Mouse (Mus musculus): Measurements from ENCODE around the gene Mmp2. TPM values are rescaled to one million over a fixed set of nuclear protein-coding genes. Genes with fewer than 3 reads are reported as not detected.

Gene Mmp2
- 1 to 10 TPM; 1.5 to 3.2 TPM for total RNA-seq (2023)

DNA sequence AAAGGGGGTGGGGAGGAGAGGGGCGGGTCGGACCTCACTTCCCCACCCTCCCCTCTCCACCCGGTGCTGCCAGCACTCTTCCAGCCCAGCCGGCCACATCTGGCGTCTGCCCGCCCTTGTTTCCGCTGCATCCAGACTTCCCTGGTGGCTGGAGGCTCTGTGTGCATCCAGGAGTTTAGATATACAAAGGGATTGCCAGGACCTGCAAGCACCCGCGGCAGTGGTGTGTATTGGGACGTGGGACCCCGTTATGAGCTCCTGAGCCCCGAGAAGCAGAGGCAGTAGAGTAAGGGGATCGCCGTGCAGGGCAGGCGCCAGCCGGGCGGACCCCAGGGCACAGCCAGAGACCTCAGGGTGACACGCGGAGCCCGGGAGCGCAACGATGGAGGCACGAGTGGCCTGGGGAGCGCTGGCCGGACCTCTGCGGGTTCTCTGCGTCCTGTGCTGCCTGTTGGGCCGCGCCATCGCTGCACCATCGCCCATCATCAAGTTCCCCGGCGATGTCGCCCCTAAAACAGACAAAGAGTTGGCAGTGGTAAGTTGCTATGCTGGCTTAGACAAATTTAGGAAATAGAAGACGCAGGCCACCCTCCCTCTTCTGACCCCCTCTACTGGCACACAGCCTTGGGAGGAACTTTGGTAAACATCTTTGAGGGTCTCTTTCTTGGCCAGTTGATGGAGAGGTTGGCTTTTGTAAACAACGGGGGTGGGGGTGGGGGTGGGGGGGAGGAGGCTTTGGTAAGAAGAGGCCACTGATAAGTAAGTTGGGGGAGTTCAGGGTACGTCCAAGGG lies at the start of gene Mmp2:
Gene Mmp2 (plus strand): TSS at position 49 of the 792 bp plus-strand sequence.

DNA sequence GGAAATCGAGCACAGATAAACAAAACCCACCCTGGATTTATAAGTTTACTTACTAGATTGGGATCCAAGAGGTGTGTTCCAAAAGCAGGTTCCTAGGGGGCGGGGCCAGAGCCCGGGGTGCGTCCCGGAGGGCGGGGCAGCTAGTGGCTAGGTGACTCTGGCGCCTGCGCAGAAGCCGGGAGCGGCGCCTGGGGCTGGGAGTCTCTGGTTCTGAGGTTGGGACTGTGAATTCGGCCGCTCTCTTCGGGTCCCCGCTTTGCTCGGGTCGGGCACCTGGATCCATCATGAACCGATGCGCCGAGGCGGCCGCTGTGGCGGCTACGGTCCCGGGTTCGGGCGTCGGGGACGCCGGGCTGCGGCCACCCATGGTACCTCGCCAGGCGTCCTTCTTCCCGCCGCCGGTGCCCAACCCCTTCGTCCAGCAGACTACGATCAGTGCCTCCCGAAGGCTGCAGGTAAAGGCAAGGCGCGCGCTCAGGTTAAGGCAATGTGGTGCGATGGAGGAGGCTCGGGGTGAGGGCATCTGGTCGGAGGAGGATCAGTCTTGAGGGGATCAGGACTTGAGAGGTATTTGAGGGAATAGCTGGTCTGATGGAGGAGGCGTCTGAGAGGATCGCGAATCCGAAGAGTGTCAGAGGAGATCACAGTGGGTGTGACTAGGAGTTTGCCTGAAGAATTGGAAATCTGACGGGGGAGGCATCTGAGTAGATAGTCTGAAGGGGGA lies 28.2 kb downstream of the Mmp2 start, which contains the start of gene Lpcat2:
Gene Lpcat2 (plus strand): TSS at position 169 of the 724 bp plus-strand sequence.

DNA sequence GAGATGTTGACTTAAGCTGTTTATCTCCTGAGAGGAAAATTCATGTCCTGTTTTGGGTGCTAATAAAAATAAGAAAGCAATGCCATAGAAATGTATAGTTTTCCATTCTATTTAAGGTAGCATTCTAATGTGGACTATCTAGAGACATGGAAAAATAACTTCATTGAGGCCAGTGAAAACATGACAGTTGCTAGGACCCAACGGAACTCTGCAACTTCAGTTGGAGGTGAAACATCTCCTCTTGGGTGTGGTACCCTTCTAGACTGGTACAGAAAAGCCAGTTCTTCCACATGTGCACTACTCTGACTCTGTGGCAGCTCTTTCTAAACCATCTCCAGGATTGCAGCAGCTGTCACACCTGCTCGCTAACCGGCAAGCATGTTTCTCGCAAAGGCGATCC lies 74.0 kb downstream of the Mmp2 start, which contains the start of gene Capns2:
Gene Capns2 (plus strand): TSS at position 301 of the 400 bp plus-strand sequence.

Other genes starting within 250 kb of the Mmp2 start
- not detected for gene Irx6, start 153.0 kb upstream of the Mmp2 start, total RNA-seq (2023)
- 100 to 1,000 TPM in 1 of 2 experiments, 10 to 100 TPM in 1; 98.6 to 118 TPM for gene Lpcat2, start 28.0 kb downstream of the Mmp2 start, total RNA-seq (2023)
- gene Capns2, start 74.1 kb downstream of the Mmp2 start, total RNA-seq (2023) = 10 to 100 TPM in 1 of 2 experiments, 1 to 10 TPM in 1; 7.3 to 13.7 TPM
- 1 to 10 TPM; 1.1 to 1.3 TPM for gene Slc6a2, start 132.8 kb downstream of the Mmp2 start, total RNA-seq (2023)
- gene Ces1a, start 220.9 kb downstream of the Mmp2 start, total RNA-seq (2023) = not detected

All from neutrophil, adult 83 days (primary cell).